Mouse (Mus musculus): ENCODE measurements at regions not wholly inside any gene's neighbourhood (a gene's known extent, or its start where the extent isn't known, plus 50 kb on each side); places are given as distances from the start of the nearest gene placed in this dataset.
A peak's percentile ranks its signal among the peaks of the same experiment; 100 is the strongest.

DNA sequence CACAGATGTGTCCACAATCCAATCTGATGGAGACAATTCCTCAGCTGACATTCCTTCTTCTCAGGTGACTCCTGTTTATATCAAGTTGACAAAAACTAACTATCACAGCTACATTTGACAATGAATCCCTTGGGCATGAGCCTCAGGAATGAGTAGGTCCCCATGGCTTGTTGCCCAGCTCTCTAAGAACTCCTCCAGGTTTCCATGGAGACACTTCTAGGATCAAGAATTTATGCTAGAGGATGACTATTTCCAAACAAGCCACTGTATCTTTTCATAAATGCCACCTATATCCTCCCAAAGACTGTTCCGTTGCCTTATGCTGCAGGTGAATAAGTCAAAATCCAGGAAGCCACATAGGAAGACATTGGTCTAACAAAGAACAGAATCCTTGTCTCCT lies 104.3 kb downstream of the Ddx1 start:
- Histone ChIP-seq H3K4me1 (ENCODE audit: control insufficient read depth, insufficient read depth, low read length) (no peaks in the 10 kb centered on the region; the same call in 1 of the 2 replicates), H3K36me3 (ENCODE audit: control insufficient read depth, insufficient read depth, low read length) (no peaks in the 10 kb centered on the region), H3K4me3 (ENCODE audit: low read depth, low read length) (no peak overlapping the region), H3K9ac (ENCODE audit: low read depth, low read length) (no peak overlapping the region), H3K9me3 (ENCODE audit: control insufficient read depth, low read length) (no peaks in the 10 kb centered on the region), H3K4me2 (ENCODE audit: low read depth, low read length) (no peak overlapping the region), H3K27me3 (replicated peaks; ENCODE audit: control insufficient read depth, insufficient read depth, low read length) (no peaks in the 10 kb centered on the region), H3K27ac (replicated peaks; ENCODE audit: low read depth, low read length) (no peak overlapping the region)
- ATAC-seq (ENCODE audit: low read depth) (no peak), DNase-seq (ENCODE audit: low spot score) (no peak)
- WGBS: 91% methylated on average over 1 of the region's 1 CpGs

DNA sequence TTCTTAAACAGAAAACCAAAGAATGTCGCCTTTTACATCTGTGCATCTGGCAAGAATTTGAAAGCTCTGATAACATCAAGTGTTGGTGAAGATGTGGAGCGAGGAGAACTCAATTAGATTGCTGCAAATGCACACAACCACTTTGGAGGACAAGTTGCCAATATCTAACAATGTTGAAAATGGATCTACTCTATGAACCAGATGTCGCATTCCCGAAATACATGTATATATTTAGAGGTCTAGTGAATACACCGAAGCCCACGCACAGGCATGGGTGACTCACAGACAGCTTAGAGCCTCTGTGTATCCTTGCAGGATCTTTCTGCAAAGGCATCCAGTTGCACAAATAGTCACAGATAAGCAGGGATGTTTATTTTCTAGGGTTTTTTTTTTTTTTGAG lies 108.4 kb downstream of the Ddx1 start:
- Histone ChIP-seq H3K4me2 (ENCODE audit: low read depth, low read length) (no peak overlapping the region), H3K9ac (ENCODE audit: low read depth, low read length) (no peak overlapping the region), H3K9me3 (ENCODE audit: control insufficient read depth, low read length) (no peaks in the 10 kb centered on the region), H3K4me1 (ENCODE audit: control insufficient read depth, insufficient read depth, low read length) (no peaks in the 10 kb centered on the region), H3K36me3 (ENCODE audit: control insufficient read depth, insufficient read depth, low read length) (no peaks in the 10 kb centered on the region), H3K27ac (replicated peaks; ENCODE audit: low read depth, low read length) (no peak overlapping the region), H3K27me3 (replicated peaks; ENCODE audit: control insufficient read depth, insufficient read depth, low read length) (no peaks in the 10 kb centered on the region), H3K4me3 (ENCODE audit: low read depth, low read length) (no peak overlapping the region)
- WGBS: 79% methylated on average over 6 of the region's 6 CpGs
- ATAC-seq (ENCODE audit: low read depth): no peak
- no peak for DNase-seq (ENCODE audit: low spot score)

GRCm38 (mm10) chr12:13139189-13139588 lies 109.8 kb downstream of the Ddx1 start:
- peak; percentile 14 for DNase-seq (ENCODE audit: low spot score)
- H3K27ac ChIP-seq (replicated peaks; ENCODE audit: low read depth, low read length): no peak overlapping the region
- H3K4me3 ChIP-seq (ENCODE audit: low read depth, low read length): no peak overlapping the region
- no peaks in the 10 kb centered on the region for H3K9me3 ChIP-seq (ENCODE audit: control insufficient read depth, low read length)
- H3K9ac ChIP-seq (ENCODE audit: low read depth, low read length): no peak overlapping the region
- 56% methylated on average over 5 of the region's 5 CpGs for WGBS
- H3K4me1 ChIP-seq (ENCODE audit: control insufficient read depth, insufficient read depth, low read length): no peaks in the 10 kb centered on the region
- no peaks in the 10 kb centered on the region for H3K27me3 ChIP-seq (replicated peaks; ENCODE audit: control insufficient read depth, insufficient read depth, low read length)
- no peaks in the 10 kb centered on the region for H3K36me3 ChIP-seq (ENCODE audit: control insufficient read depth, insufficient read depth, low read length)
- H3K4me2 ChIP-seq (ENCODE audit: low read depth, low read length): no peak overlapping the region
- no peak for ATAC-seq (ENCODE audit: low read depth)

- Histone ChIP-seq H3K36me3 (ENCODE audit: control insufficient read depth, insufficient read depth, low read length) (no peaks in the 10 kb centered on the region), H3K4me3 (ENCODE audit: low read depth, low read length) (no peak overlapping the region), H3K27me3 (replicated peaks; ENCODE audit: control insufficient read depth, insufficient read depth, low read length) (no peaks in the 10 kb centered on the region), H3K9me3 (ENCODE audit: control insufficient read depth, low read length) (no peaks in the 10 kb centered on the region), H3K27ac (replicated peaks; ENCODE audit: low read depth, low read length) (no peak overlapping the region), H3K4me1 (ENCODE audit: control insufficient read depth, insufficient read depth, low read length) (no peaks in the 10 kb centered on the region), H3K9ac (ENCODE audit: low read depth, low read length) (no peak overlapping the region), H3K4me2 (ENCODE audit: low read depth, low read length) (no peak overlapping the region)
- no peak for ATAC-seq (ENCODE audit: low read depth)
- DNase-seq (ENCODE audit: low spot score): peak; percentile 56
- WGBS: 64% methylated on average over 2 of the region's 10 CpGs
Observed at GRCm38 (mm10) chr12:13134168-13134567, 114.8 kb downstream of the Ddx1 start.

DNA sequence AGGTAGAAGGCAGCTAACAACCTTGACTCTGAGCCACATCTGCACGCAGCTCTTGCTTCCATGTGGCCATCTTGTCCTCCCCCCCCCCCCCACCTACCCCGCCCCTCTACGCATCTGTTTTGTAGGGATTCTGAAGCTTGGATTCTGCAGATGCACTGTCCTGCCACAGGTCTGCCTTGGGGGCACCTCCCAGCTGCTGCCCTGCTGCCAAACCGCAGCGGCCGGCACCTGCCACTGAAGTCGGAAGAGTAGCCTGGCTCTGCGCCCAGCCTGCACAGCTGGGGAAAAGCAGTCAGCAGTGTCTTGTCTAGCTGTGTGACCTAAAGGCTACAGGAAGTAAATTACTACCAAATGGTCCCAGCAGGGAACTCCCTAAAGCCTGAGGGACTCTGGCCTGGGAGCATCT lies 119.3 kb downstream of the Ddx1 start:
- Histone ChIP-seq H3K4me1 (ENCODE audit: control insufficient read depth, insufficient read depth, low read length) (peaks cover 7% of the 10 kb centered on the region), H3K27ac (replicated peaks; ENCODE audit: low read depth, low read length) (no peak overlapping the region), H3K9me3 (ENCODE audit: control insufficient read depth, low read length) (no peaks in the 10 kb centered on the region), H3K4me2 (ENCODE audit: low read depth, low read length) (no peak overlapping the region), H3K4me3 (ENCODE audit: low read depth, low read length) (no peak overlapping the region), H3K27me3 (replicated peaks; ENCODE audit: control insufficient read depth, insufficient read depth, low read length) (no peaks in the 10 kb centered on the region), H3K36me3 (ENCODE audit: control insufficient read depth, insufficient read depth, low read length) (no peaks in the 10 kb centered on the region), H3K9ac (ENCODE audit: low read depth, low read length) (no peak overlapping the region)
- DNase-seq (ENCODE audit: low spot score): peak; percentile 89
- ATAC-seq (ENCODE audit: low read depth): peak; percentile 70; the same call in 1 of the 2 replicates
- WGBS: 29% methylated on average over 8 of the region's 8 CpGs

DNA sequence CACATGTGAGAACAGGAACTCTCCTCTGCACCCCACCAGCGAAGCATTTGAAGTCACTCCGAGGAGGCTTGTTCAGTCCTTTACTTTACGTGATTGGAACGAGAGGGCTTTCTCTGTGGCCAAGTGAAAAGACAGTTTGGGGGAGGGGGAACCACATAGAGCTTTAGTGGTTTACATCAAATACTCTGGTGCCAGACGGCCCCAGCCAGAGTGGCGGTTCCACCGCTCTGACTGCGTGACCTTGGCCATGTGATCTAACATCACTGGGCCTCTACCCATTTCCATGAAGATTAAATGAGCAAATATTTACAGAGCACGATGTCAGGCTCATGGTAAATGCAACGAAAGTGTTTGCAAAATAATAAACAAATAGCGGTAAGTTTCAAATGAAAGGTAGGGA lies 121.6 kb downstream of the Ddx1 start:
- H3K4me1 ChIP-seq (ENCODE audit: control insufficient read depth, insufficient read depth, low read length): peaks cover 7% of the 10 kb centered on the region
- peak; percentile 13 for DNase-seq (ENCODE audit: low spot score)
- H3K9ac ChIP-seq (ENCODE audit: low read depth, low read length): no peak overlapping the region
- 46% methylated on average over 11 of the region's 11 CpGs for whole genome bisulfite sequencing
- H3K9me3 ChIP-seq (ENCODE audit: control insufficient read depth, low read length): no peaks in the 10 kb centered on the region
- H3K4me3 ChIP-seq (ENCODE audit: low read depth, low read length): no peak overlapping the region
- H3K36me3 ChIP-seq (ENCODE audit: control insufficient read depth, insufficient read depth, low read length): no peaks in the 10 kb centered on the region
- ATAC-seq (ENCODE audit: low read depth): no peak
- H3K4me2 ChIP-seq (ENCODE audit: low read depth, low read length): no peak overlapping the region
- no peaks in the 10 kb centered on the region for H3K27me3 ChIP-seq (replicated peaks; ENCODE audit: control insufficient read depth, insufficient read depth, low read length)
- H3K27ac ChIP-seq (replicated peaks; ENCODE audit: low read depth, low read length): no peak overlapping the region

DNA sequence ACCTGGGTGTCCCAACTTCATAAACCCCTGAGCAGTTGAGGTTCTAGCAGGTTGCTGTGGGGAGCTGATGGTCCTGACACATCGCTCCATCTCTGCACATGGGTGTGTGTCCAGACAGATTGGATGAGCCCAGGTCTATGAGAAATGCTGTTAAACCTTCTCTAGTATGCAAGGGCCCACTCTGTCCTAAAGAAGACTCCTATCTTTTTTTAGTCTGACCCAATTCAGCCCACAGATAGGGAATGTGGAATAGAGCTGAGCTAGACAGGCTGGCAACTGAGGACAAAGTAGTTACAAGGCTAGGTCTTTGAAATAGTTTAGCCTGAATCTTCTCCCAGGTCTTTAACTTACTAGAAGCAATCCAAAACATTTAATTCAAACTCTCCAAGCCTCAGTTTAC lies 124.0 kb downstream of the Ddx1 start:
- no peak overlapping the region for H3K4me3 ChIP-seq (ENCODE audit: low read depth, low read length)
- H3K27me3 ChIP-seq (replicated peaks; ENCODE audit: control insufficient read depth, insufficient read depth, low read length): no peaks in the 10 kb centered on the region
- ATAC-seq (ENCODE audit: low read depth): no peak
- H3K9me3 ChIP-seq (ENCODE audit: control insufficient read depth, low read length): no peaks in the 10 kb centered on the region
- no peaks in the 10 kb centered on the region for H3K36me3 ChIP-seq (ENCODE audit: control insufficient read depth, insufficient read depth, low read length)
- no peak for DNase-seq (ENCODE audit: low spot score)
- WGBS: 95% methylated on average over 1 of the region's 1 CpGs
- H3K9ac ChIP-seq (ENCODE audit: low read depth, low read length): no peak overlapping the region
- H3K4me1 ChIP-seq (ENCODE audit: control insufficient read depth, insufficient read depth, low read length): peaks cover 7% of the 10 kb centered on the region
- H3K27ac ChIP-seq (replicated peaks; ENCODE audit: low read depth, low read length): no peak overlapping the region
- H3K4me2 ChIP-seq (ENCODE audit: low read depth, low read length): no peak overlapping the region

DNA sequence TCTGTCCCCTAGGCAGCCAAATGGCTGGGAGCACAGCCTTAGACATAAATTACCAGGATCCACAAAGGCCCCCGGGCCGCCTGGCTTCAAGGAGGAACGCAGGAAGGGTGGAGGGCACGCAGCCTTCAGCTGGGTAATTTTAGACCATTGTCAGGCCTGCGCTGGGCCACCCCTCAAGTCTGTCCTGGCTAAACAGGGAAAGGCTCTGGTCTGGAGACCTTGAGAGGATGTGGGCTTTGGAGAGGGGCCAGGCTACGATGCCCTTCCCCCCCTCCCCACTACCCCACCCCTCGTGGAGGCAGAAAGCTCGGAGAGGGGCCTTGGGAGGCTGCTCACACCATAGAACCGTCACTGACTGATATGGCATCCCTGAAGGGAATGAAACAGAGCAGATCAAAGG lies 126.7 kb downstream of the Ddx1 start:
- WGBS: 25% methylated on average over 9 of the region's 9 CpGs
- peaks cover 7% of the 10 kb centered on the region for H3K4me1 ChIP-seq (ENCODE audit: control insufficient read depth, insufficient read depth, low read length)
- peak; percentile 45; the same call in 1 of the 2 replicates for ATAC-seq (ENCODE audit: low read depth)
- H3K4me3 ChIP-seq (ENCODE audit: low read depth, low read length): no peak overlapping the region
- H3K4me2 ChIP-seq (ENCODE audit: low read depth, low read length): no peak overlapping the region
- no peaks in the 10 kb centered on the region for H3K27me3 ChIP-seq (replicated peaks; ENCODE audit: control insufficient read depth, insufficient read depth, low read length)
- peak; percentile 29 for DNase-seq (ENCODE audit: low spot score)
- no peak overlapping the region for H3K27ac ChIP-seq (replicated peaks; ENCODE audit: low read depth, low read length)
- H3K36me3 ChIP-seq (ENCODE audit: control insufficient read depth, insufficient read depth, low read length): no peaks in the 10 kb centered on the region
- H3K9ac ChIP-seq (ENCODE audit: low read depth, low read length): no peak overlapping the region
- no peaks in the 10 kb centered on the region for H3K9me3 ChIP-seq (ENCODE audit: control insufficient read depth, low read length)

DNA sequence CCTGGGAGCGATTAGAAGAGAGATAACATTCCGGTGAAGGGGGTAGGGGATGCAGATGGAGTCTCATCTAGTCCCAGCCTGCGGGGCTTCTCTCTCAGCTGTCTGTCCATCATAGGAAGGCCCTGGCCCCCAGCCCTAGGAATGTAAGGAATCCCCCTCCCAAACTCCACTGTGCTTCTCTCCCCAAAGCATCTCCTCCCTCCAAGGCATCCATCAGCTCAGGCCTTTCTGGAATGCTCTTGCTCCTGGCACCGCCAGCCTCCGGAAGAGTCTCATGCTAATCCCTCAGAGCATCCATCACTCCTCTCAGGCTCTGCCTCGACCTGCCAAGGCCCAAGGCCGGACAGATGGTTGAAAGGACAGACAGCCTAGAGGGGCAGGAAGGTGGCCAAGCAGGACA lies 128.4 kb downstream of the Ddx1 start:
- 42% methylated on average over 6 of the region's 7 CpGs for WGBS

More for the DNA sequence above, 128.4 kb downstream of the Ddx1 start:
- H3K4me3 ChIP-seq (ENCODE audit: low read depth, low read length): no peak overlapping the region
- no peak overlapping the region for H3K9ac ChIP-seq (ENCODE audit: low read depth, low read length)
- no peaks in the 10 kb centered on the region for H3K27me3 ChIP-seq (replicated peaks; ENCODE audit: control insufficient read depth, insufficient read depth, low read length)
- H3K36me3 ChIP-seq (ENCODE audit: control insufficient read depth, insufficient read depth, low read length): no peaks in the 10 kb centered on the region
- H3K4me1 ChIP-seq (ENCODE audit: control insufficient read depth, insufficient read depth, low read length): no peaks in the 10 kb centered on the region; the same call in 1 of the 2 replicates
- H3K4me2 ChIP-seq (ENCODE audit: low read depth, low read length): no peak overlapping the region
- H3K9me3 ChIP-seq (ENCODE audit: control insufficient read depth, low read length): no peaks in the 10 kb centered on the region
- no peak overlapping the region for H3K27ac ChIP-seq (replicated peaks; ENCODE audit: low read depth, low read length)
- DNase-seq (ENCODE audit: low spot score) (peak; percentile 40), ATAC-seq (ENCODE audit: low read depth) (peak; percentile 23; the same call in 1 of the 2 replicates)
